Mouse (Mus musculus): Measurements from ENCODE around the gene Tmem136. TPM values are rescaled to one million over a fixed set of nuclear protein-coding genes. Genes with fewer than 3 reads are reported as not detected.
A peak's percentile ranks its signal among the peaks of the same experiment; 100 is the strongest.

The Tmem136 gene
- total RNA-seq, 2 experiments from 2014 or later, result 6.5 to 8.6 TPM

- DNase-seq (ENCODE audit: low spot score in 2 of 2), result no peak
These were observed 7.2 kb downstream of the Tmem136 start for GRCm38 (mm10) chr9:43109125-43109524.

DNA sequence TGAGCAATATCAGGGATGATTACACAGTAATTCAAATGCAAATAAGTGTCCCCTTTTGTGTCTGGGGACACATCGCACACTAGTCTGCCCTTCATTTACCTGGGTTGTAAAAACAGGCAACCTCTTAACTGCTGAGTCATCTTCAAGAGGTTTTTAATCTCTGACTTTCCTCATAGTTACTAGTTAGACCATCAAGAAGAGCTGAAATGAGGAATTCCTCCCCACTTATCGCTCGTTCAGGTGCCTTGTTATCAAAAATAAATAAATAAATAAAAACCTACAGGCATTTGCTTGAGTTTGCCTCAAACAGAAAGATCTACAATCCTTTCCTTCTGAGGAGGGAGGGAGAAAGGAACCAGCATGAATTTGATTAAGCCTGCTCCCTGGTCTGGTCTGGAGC lies 7.6 kb downstream of the Tmem136 start:
- no peak for DNase-seq (ENCODE audit: low spot score in 2 of 2)

- DNase-seq (ENCODE audit: low spot score in 2 of 2), result no peak
These were observed 8.3 kb downstream of the Tmem136 start for GRCm38 (mm10) chr9:43108081-43108480.

DNA sequence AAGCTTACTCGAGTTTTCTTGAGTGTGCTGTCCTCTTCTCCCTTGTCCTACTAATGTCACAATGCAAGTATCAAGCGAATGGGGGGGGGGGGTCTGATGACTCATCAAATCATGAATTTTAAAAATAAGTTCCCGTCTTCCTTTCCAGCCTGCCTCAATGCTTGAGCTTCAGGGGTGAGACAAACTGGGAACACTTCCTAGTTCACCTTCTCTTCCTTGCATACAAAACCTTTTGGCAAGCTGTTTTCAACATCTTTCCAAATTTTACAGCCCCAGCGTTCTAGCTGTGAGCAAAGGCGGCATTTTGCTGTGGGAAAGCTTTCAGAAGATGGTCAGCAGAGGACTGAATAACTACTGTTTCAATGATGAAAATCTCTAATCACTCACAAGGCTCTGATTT lies 8.8 kb downstream of the Tmem136 start:
- DNase-seq (ENCODE audit: low spot score in 2 of 2), result no peak

DNA sequence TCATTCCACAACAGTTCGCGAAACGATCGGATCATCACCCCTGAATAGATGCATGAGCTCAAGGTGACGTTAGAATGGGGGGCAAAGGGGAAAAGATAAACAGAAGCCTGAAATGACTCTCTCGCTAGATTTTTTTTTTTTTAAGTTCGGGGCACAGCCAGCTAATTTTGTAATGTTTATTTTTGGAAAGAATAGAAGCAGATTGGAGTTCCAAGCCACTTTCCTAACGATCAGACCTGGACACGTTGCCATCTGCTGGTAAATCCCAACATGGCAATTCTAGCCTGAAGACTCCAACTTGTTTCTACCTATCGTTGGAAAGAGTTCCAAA lies 9.2 kb downstream of the Tmem136 start, which contains the start of gene Arhgef12:
Gene Arhgef12 (minus strand): TSS at position 53 of the 331 bp plus-strand sequence.
- no peak for DNase-seq (ENCODE audit: low spot score in 2 of 2)

DNA sequence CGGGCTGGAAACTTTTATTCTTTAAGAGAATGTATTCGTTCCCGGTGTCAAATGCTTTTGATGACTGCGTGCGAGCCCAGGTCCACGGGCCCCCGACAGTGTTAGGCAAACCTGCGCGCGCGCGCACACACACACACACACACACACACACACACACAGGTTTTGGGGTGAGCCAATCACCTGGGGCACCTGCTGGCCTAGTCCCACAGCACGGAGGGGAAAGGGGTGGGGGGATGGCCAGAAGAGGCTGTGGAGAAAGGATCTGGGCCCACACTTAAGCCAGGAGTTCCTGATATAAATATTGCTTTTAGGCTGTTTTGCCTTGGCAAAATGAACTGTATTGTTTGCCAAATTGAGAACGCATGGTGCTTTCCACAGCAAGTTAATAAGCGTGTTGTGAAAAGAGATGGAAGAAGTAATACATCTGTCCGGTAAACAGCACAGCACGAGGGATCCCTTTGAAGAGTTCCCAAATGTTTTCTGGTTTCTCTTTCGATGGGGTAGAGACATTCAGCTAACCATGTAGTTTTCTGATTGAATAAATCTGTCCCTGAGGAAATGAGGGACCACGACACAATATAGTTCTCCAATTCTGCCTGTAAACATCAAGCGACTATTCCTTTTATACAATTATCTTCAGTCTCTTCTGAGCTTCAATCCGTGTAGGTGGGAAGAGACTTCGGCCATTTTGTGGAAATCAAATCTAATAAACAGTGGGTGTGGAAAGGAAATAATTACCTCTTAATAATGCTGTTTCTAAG lies 9.8 kb downstream of the Tmem136 start:
- DNase-seq (ENCODE audit: low spot score in 2 of 2), result peak in 1 of 2 experiments; percentile 19

- peak; percentile 88 to 89 for DNase-seq (ENCODE audit: low spot score in 2 of 2)
These were observed 10.6 kb downstream of the Tmem136 start for GRCm38 (mm10) chr9:43105664-43106361.

DNA sequence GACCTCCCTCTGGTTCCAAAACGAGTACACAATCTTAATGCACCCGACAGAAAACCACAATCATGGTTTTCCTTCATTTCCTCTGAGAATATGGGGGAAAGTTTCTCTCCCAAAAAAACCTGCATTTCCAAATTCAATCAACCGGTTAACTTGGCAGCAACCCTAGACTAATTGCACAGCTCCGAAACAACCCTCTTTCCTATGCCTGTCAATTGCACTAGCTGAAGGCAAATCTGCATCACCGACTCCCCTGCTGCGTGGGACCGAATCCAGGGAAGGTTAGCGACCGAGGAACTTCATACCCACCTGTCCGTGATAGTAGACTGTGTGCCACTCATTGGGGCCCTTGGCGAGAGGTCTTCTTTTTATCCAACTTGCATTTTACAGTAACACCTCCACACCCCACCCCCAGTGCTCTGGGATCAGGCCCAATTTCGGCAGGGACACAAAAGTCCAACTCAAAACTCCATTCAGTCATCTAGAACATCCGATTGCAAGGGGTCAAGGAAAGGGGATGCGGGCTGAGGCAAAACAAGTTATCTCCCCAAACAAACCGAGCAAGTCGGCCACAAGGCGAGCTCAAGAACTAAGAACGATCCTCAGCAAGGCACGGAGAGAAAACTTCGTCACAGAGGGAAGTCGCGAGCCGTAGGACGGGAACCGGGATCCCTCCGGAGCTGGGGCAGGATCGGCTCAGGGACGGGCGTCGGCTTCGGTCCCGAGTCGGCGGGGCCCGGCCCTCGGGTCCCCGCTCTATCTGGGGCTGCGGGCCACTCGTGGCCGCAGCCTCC lies 11.3 kb downstream of the Tmem136 start:
- peak in 1 of 2 experiments; percentile 11 for DNase-seq (ENCODE audit: low spot score in 2 of 2)

- DNase-seq (ENCODE audit: low spot score in 2 of 2), result no peak
These were observed 11.9 kb downstream of the Tmem136 start for GRCm38 (mm10) chr9:43104526-43104872.

DNA sequence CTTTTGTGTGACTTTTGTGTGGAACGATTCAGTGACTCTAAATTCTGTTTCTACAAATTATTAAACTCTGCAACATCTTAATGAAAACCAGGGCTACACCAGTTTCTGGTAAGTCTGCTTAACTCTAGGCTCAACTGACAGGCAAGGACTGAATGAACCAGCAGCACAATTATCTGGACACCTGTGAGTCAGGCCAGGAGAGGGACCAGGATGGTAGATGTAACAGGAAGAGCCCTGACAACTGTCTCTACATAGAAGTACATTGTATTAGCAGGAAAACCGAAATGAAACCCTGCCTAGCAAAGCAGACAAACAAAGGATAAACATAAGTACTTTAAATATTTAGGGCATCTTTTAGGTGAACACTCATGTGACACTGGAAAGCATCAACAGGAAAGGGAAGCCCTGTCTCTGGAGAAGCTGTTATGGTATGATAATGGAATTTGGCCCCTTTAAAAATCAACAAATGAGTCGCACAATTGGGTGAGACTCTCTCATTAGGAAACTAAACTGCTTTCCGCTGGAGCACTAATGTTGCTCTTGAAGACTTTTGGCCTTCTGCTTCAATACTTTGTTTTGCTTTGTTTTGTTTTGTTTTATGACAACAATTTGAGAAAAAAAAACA lies 12.6 kb downstream of the Tmem136 start:
- no peak for DNase-seq (ENCODE audit: low spot score in 2 of 2)

DNA sequence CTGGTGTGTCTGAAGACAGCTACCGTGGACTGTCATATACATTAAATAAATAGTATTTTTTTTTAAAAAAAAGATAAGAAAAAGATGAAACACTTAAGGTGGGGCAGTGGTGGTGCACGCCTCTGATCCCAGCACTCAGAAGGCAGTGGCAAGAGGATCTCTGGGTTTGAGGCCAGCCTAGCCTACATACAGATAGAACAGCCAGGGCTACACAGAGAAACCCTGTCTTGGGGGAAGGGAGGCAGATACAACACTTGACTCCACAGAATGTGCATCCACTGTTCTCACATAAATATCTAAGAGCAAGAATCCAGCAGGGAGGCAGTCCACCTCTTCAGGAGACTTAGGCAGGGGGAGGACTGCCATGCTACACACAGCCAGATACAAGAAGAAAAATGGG lies 13.4 kb downstream of the Tmem136 start:
- DNase-seq (ENCODE audit: low spot score in 2 of 2), result no peak

DNA sequence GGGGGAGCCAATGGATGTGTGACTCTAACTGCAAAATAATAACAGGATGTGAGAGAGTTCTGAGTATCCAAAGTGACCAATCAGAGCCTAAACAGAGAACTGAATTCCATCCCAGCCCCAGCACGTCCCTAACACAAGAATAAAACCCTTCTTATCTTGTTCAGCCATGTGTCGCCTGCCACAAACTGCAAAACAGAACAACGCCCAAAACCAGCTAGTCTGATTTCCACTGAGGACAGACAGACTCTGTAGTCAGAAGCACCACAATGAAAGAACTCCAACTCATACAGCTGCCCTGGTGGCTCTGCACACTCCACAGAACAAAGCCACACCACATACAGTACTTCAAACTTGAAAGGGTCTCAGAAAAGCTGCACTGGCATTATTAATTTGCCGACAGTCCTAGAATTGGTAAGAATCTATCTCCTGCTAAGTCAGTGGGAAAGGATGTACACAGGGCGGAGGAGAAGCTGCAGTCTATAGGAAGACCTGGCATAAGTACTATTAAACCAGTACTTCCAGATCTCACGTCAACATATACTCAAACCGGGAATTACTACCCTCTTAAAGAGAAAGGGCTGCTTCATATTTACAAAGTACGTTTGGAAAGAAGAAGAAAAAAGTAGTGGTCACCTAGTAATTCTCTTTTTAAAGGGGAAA lies 14.3 kb downstream of the Tmem136 start:
- DNase-seq (ENCODE audit: low spot score in 2 of 2), result no peak

GRCm38 (mm10) chr9:43098922-43099321 lies 17.4 kb downstream of the Tmem136 start:
- DNase-seq (ENCODE audit: low spot score in 2 of 2), result no peak

- no peak for DNase-seq (ENCODE audit: low spot score in 2 of 2)
These were observed 18.4 kb downstream of the Tmem136 start for GRCm38 (mm10) chr9:43097801-43098557.

- no peak for DNase-seq (ENCODE audit: low spot score in 2 of 2)
These were observed 20.0 kb downstream of the Tmem136 start for GRCm38 (mm10) chr9:43096337-43096736.

DNA sequence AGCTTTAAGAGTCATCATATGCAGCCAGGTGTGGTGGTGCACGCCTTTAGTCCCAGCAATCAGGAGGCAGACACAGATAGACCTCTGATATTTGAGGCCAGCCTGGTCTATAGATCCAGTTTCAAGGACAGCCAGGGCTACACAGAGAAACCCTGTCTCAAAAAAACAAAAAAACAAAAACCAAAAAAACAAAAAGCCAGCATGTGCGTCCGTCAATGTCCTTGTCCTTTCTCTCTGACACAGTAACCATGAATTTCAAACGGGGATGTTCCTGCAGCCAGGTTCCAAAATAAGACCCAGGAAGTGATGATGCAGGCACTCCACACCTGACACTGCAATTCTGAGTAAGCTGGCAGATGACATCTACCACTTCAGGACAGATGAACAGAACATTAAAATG lies 21.5 kb downstream of the Tmem136 start:
- no peak for DNase-seq (ENCODE audit: low spot score in 2 of 2)

- no peak for DNase-seq (ENCODE audit: low spot score in 2 of 2)
These were observed 22.6 kb downstream of the Tmem136 start for GRCm38 (mm10) chr9:43093803-43094202.

DNA sequence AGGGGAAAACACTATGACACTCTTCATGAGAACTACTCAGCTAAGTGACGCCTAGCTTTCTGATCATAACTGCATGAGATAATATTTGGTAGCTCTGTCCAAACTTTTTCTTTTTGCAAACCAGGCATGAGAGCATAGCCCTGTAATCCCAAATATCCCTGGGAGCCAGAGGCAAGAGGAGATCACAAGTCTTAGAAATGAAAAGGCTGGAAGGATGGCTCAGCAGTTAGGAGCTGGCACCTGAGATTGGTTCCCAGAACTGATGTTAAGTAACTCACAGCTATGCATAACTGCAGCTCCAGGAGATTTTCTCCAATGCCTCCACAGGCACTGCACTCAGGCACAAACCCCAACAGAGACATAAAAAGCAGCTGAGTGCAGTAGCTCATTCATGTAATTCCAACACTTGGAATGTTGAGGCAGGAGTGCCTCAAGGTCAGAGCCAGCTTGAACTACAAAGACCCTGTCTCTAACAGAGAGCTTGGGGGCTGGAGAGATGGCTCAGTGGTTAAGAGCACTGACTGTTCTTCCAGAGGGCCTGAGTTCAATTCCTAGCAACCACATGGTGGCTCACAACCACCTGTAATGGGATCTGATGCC lies 30.6 kb downstream of the Tmem136 start:
- DNase-seq (ENCODE audit: low spot score in 2 of 2), result no peak

- DNase-seq (ENCODE audit: low spot score in 2 of 2), result no peak
These were observed 31.6 kb downstream of the Tmem136 start for GRCm38 (mm10) chr9:43084496-43085362.
